Mouse (Mus musculus): Measurements from ENCODE around the gene Nr2f2.
A peak's percentile ranks its signal among the peaks of the same experiment; 100 is the strongest.

The Nr2f2 gene

DNA sequence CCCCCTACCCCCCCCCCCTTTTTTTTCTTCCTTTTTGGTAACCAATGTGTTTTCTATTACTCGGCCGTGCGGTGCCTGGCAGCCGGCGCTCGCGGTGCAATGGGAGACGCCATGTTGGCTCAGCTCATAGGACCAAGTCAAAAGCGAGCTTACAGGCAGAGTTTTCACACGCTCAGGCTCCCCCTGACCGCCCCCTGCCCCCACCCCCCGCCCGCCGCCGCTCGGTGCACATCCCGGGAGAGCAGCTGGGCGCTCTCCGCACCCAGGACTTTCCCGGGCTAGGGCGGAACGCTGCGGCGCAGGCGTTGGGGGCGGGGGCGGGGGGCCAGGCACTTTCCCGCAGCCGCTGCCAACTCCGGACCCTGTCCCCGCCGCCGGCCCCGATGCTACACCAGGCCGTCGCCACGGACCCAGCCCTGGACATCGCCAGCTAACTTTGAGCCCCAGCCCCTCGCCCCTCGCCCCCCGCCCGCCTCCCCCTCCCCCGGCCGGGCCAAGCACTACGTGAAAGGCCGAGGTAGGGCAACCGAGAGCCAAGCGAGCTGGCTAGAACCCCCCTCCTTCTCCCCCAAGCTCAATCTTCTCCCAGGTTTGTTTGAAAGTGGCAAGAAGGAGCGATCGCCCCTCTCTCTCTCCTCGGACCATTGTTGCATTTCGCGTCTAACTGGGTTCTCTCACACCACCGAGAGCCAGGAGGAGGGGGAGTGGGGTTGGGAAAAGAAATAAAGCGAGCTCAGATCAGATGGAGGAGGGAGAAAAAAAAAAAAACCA, 15.6 kb downstream of the Nr2f2 start:
- no peak for DNase-seq (ENCODE audit: low spot score in 2 of 2)

DNA sequence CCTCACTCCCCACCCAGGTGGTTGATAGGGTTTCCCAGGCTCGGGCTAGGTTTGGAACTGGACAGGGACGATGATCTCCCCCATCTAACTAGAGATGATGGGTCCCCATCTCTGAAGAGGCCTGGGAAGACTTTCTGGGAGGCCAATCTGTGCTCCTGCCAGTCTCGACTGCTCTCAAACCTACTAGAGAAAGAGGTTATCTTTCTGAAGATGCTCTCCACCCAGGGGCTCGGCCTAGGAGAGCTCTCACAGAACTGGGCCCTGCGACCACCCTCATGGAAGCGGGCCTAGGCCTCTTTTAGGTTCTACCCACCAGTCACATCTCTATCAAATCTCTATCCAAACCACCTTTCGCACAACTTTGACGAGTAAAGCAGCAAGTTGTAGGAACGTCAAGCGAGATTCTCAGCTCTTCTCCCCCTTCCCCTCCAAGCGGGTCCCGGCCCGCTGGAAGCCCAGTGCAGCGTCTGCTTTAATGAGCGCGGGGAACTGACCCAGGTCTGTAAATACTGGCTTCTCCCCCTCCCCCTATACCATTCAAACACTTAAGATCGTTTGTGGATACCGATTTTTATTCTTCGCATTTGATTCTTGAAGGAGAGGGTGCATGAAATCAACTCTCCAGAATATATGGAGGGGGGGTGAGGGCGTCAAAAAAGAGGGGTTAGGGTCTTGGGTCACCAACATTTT, 16.4 kb downstream of the Nr2f2 start:
- no peak for DNase-seq (ENCODE audit: low spot score in 2 of 2)

DNA sequence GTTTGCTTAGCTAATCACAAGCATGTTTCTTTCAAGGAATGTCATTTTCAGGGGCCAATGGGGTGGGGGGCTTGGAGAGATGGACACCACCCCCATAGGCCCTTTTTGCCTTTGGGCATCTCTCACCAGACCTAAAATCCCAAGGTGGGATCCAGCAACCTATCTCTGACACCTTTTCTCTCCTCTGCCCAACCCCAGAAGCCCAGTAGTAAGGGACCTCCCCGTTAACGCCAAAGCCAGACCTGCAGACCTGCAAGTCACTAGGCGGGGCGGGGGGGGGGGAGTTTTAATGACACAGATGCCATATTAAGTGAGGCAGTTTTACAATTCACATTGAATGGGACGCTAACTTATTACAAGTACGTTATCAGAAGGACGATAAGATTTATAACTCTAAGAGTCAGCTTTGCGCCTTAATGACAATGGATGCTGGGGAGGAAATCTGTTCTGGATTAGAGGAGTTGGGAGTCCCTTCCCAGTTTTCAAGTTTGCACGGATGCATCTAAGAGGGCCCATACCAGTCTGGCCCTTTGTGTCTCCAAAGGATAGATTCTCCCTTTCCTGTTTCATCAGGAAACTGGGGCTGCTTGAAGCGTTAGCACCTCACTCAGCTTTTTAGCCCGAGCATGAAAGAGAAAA, 17.4 kb downstream of the Nr2f2 start:
- DNase-seq (ENCODE audit: low spot score in 2 of 2): no peak

DNA sequence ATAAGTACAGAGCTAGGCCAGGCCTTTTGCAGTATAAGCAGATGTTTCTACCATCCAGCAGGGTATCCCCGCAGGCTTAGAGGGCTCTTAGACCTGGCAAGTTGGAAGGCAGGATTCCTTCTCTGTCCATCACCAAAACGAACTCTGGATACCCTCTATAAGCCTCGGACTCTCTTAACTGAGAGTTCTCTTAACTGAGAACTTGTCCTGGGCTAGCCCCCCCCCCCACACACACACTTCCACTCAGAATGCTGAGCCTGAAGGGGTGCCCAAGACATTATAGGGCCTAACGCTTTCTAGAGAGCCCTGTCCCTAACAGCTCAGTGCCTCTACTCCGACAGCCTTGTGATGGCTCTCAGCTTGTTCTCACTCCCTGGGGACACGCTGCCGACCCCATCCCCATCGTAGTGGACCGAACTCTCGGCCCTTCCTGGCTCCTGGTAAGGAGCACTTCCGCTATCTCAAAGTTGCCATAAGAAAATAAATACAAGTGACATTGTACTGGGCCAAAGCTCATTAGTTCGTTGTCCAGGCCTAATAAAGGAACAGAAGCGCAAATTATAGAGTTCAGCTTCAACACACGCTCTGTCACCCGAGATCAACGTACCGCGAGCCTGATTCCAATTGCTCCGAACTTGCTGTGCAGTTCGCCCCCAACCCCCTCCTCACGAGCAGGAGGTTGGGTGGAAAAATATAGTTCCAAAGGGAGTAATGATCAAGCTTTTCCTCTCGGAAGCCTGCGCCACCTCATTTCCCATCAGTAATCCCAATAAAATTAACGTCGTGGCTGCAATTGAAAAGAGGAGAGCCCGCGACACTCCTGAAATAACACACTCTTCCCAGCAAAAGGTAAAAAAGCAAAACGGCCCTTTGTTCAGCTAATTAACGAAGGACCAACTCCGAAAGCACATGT, 18.2 kb downstream of the Nr2f2 start:
- DNase-seq (ENCODE audit: low spot score in 2 of 2): no peak

GRCm38 (mm10) chr7:70347618-70347958, 18.9 kb downstream of the Nr2f2 start:
- no peak for DNase-seq (ENCODE audit: low spot score in 2 of 2)

DNA sequence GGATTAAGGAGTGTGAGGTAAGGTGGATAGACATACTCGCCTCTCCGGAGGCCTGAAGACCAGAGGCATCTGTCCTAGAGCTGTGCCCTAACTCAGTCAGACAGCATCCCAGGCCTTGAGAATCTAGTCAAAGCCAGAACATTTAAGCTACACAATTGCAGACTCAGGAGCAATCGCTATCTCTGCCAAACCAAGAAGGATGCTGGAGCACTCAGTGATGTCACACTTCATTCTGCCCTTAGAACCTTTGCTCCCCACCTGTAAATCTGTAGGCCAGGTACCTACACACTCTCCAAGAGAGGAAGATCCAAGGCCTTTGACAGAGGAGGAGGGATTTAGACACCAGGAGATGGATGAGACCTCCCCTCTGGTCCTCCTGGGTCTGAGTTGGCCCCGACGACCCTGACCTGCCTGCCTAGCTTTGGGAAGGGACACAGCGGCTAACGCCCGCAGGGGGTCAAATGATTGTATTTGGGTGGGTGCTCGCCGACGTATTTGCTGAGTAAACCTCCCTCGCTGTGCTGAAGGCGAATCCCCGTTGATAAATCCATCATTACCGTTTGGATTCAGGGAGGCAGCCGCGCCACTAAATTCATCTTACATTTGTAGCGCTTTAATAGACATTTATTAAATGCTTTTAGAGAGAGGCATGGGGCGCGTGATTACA, 19.5 kb downstream of the Nr2f2 start:
- DNase-seq (ENCODE audit: low spot score in 2 of 2): no peak

GRCm38 (mm10) chr7:70346010-70346536, 20.5 kb downstream of the Nr2f2 start:
- no peak for DNase-seq (ENCODE audit: low spot score in 2 of 2)

DNA sequence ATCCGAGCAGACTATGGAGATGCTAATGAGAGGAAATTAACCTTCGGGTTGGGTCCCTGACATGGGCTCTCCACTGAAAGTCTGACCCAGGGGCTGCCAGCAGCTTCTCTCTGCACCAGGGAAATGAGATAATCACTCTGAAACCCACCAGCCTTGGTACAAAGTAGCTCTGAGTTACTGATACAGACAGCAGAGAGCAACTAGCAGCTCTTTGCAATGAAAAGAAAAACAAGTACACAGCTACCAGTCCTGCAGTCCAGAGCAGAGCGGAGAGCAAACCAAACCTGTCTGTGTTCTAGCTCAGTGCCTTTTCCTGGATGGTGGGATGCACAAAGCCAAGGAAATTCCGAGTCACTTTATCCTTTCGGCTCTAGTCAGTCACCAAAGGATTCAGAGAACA, 23.1 kb downstream of the Nr2f2 start:
- no peak for DNase-seq (ENCODE audit: low spot score in 2 of 2)

DNA sequence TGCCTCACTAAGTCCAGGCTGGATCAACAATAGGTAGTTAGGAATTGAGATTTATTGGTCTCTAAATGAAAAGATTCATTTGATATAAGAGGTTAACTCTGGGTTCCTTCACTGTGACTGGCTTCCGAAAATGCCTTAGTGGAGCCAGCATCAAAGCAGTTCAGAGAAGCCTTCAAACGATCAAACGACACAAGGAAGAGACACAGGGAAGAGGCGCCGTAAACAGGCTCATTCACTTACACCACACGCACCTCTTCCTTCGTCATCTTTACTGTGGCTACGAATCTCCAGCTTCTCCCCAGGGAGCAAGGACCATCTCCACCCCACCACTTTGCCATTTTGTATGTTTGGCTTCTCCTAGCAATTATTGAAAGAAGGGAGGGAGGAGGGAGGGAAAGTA, 23.8 kb downstream of the Nr2f2 start:
- DNase-seq (ENCODE audit: low spot score in 2 of 2): no peak

- no peak for DNase-seq (ENCODE audit: low spot score in 2 of 2)
These were observed 24.5 kb downstream of the Nr2f2 start for GRCm38 (mm10) chr7:70342076-70342475.

DNA sequence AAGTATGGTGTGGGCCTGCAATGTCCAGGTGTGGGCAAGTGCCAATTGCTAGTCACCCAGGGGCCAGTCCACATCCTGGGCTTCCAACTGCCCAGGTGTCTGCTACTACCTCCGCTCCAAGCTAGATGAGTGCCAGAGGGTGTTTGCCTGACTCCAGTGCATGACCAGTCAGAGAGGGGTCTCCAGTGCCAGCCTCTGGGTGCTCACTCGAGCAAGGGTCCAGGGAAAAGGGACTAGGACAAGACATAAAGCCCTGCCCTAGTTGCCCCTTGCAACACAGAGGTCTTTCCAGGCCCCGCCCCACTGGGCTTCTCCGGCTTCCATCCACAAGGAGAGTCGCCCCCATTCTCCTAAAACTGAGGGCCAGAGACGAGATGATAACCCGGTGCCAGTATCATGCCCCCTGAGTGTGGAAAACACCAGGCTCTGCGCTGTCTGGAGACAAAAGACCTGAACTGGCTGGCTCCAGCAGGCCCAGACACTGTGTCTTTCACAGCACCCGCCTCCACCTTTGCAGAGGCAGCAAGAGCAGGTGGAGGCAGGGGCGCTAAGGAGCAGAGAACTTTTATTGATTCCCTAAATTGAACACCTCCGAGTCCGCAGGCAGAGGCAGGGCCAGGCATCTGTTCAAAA, 26.4 kb downstream of the Nr2f2 start:
- DNase-seq (ENCODE audit: low spot score in 2 of 2): no peak

DNA sequence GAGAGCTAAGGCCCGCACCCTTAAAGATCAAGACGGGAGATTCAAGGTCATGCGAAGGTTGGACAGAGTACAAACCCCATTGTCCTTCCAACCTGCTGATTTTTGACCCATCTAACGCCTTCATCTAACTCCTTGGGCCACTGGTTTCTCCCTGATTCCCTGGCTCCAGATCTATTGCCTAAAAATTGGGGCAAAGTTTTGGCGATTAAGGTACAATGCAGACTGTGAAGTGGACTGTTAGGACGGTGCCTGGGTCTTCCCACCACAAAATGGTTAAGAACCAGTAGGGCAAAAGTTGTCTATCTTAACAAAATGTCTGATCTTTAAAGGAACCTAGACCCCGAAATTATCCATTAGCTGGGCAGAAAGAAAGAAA, 28.3 kb downstream of the Nr2f2 start:
- DNase-seq (ENCODE audit: low spot score in 2 of 2): peak in 1 of 2 experiments; percentile 1

DNA sequence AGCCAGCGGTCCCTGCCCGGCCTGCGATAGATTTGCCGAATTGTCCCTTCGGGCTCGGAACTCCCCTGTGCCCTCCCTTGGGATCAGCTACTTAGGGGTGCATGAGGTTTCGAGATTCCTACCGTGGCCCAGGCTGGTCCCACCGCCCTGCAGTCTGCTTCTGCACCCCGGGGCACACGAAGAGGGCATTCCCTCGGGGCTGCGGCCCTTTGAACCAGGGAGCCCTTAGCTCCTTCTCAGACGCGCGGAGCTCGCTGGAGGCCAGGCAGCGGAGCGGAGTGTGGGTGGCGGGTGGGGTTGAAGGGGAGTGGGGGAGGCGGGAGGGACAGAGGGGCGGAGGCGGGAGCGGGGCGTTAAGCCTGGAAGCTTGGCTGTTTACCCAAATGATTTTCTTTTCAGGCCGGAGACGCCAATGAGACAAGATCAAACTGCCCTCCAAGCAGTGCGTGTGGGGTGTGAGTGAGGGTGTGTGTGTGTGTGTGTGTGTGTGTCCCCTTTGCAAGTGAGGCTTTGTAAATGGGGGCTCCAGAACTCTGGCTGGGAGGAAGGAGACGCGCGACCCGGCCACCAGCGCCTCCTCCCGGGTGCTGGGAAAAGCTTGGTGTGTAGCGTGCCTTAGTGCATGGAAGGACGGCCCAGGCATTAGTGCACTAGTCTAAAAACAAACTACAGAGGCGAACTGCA, 28.8 kb downstream of the Nr2f2 start:
- peak in 1 of 2 experiments; percentile 2 for DNase-seq (ENCODE audit: low spot score in 2 of 2)

GRCm38 (mm10) chr7:70336571-70337240, 29.8 kb downstream of the Nr2f2 start:
- DNase-seq (ENCODE audit: low spot score in 2 of 2): no peak

GRCm38 (mm10) chr7:70336126-70336525, 30.4 kb downstream of the Nr2f2 start:
- DNase-seq (ENCODE audit: low spot score in 2 of 2): no peak

DNA sequence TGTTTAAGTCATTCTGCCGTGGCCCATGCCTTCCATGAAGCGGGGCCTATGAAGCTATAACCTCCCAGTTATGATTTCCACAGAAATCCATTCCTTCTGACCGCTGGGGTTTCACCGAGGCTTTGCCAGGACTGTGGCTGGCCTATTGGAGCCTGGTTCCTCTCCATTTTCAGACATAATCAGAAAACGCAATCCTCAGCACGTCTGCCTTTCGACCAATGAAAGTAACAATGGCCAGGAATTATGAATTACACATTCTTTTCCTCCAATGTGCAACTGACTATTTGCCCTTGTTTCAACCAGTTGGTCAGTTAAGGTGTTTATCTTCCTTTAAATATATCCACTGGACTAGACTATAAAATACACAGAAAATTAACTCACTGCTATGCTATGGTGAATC, 31.1 kb downstream of the Nr2f2 start:
- DNase-seq (ENCODE audit: low spot score in 2 of 2): no peak

DNA sequence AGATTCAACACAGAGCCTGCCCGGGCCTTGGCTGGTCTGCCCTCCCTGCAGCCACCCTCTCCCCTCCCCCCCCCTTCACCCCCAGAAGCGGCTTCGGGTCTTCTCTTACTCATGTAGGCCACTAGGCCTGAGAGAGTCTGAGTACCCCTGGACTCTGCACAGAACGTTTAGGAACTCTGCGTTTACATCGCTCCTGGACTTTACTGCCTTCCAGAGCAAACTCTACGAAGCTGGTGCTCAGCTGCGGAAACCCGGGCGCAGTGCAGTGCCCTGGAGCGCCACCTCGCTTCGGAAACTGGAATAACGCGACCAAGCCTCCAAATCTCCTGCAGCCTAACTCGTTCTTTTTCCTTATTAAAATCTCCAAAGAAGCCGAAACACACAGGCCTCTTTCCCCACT, 31.7 kb downstream of the Nr2f2 start:
- peak; percentile 69 to 77 for DNase-seq (ENCODE audit: low spot score in 2 of 2)

- DNase-seq (ENCODE audit: low spot score in 2 of 2): no peak
These were observed 32.7 kb downstream of the Nr2f2 start for GRCm38 (mm10) chr7:70333851-70334250.

- DNase-seq (ENCODE audit: low spot score in 2 of 2): no peak
These were observed 33.4 kb downstream of the Nr2f2 start for GRCm38 (mm10) chr7:70332926-70333664.
